Mouse (Mus musculus): ENCODE data around the gene 4930519P11Rik. TPM values are rescaled to one million over a fixed set of nuclear protein-coding genes. Genes with fewer than 3 reads are reported as not detected.

The 4930519P11Rik gene
- total RNA-seq (2017) = 4.8 and 5.4 TPM in 2 replicates

GRCm38 (mm10) chr2:154613118-154614115 lies at the start of gene 4930519P11Rik, which contains the start of gene Zfp341:
Gene 4930519P11Rik, minus strand, starts transcription at chr2:154613437.
Gene Zfp341, plus strand, starts transcription at chr2:154613297.
- ATAC-seq (ENCODE audit: extremely low read depth, insufficient number of reproducible peaks, low FRiP score, poor library complexity, severe bottlenecking) = peak; percentile 80

- ATAC-seq (ENCODE audit: extremely low read depth, insufficient number of reproducible peaks, low FRiP score, poor library complexity, severe bottlenecking) = no peak
Measured at GRCm38 (mm10) chr2:154659531-154660074, 46.4 kb upstream of the 4930519P11Rik start.

GRCm38 (mm10) chr2:154659070-154659469 lies 45.8 kb upstream of the 4930519P11Rik start:
- ATAC-seq (ENCODE audit: extremely low read depth, insufficient number of reproducible peaks, low FRiP score, poor library complexity, severe bottlenecking) = no peak

GRCm38 (mm10) chr2:154657486-154658237 lies 44.4 kb upstream of the 4930519P11Rik start:
- peak; percentile 85 for ATAC-seq (ENCODE audit: extremely low read depth, insufficient number of reproducible peaks, low FRiP score, poor library complexity, severe bottlenecking)

GRCm38 (mm10) chr2:154656710-154657485 lies 43.7 kb upstream of the 4930519P11Rik start:
- peak; percentile 91 for ATAC-seq (ENCODE audit: extremely low read depth, insufficient number of reproducible peaks, low FRiP score, poor library complexity, severe bottlenecking)

GRCm38 (mm10) chr2:154655878-154656414 lies 42.7 kb upstream of the 4930519P11Rik start:
- no peak for ATAC-seq (ENCODE audit: extremely low read depth, insufficient number of reproducible peaks, low FRiP score, poor library complexity, severe bottlenecking)

GRCm38 (mm10) chr2:154654976-154655375 lies 41.7 kb upstream of the 4930519P11Rik start:
- ATAC-seq (ENCODE audit: extremely low read depth, insufficient number of reproducible peaks, low FRiP score, poor library complexity, severe bottlenecking) = no peak

GRCm38 (mm10) chr2:154651363-154651762 lies 38.1 kb upstream of the 4930519P11Rik start, which contains the start of gene Chmp4b:
Gene Chmp4b, plus strand, starts transcription at chr2:154651705.
- ATAC-seq (ENCODE audit: extremely low read depth, insufficient number of reproducible peaks, low FRiP score, poor library complexity, severe bottlenecking) = no peak

- ATAC-seq (ENCODE audit: extremely low read depth, insufficient number of reproducible peaks, low FRiP score, poor library complexity, severe bottlenecking) = no peak
Measured at GRCm38 (mm10) chr2:154650404-154650803, 37.2 kb upstream of the 4930519P11Rik start.

GRCm38 (mm10) chr2:154648086-154648485 lies 34.8 kb upstream of the 4930519P11Rik start:
- ATAC-seq (ENCODE audit: extremely low read depth, insufficient number of reproducible peaks, low FRiP score, poor library complexity, severe bottlenecking) = no peak; the same call in 1 of the 2 replicates

- ATAC-seq (ENCODE audit: extremely low read depth, insufficient number of reproducible peaks, low FRiP score, poor library complexity, severe bottlenecking) = no peak
Measured at GRCm38 (mm10) chr2:154646634-154647033, 33.4 kb upstream of the 4930519P11Rik start.

- ATAC-seq (ENCODE audit: extremely low read depth, insufficient number of reproducible peaks, low FRiP score, poor library complexity, severe bottlenecking) = no peak
Measured at GRCm38 (mm10) chr2:154642712-154643385, 29.6 kb upstream of the 4930519P11Rik start.

- no peak for ATAC-seq (ENCODE audit: extremely low read depth, insufficient number of reproducible peaks, low FRiP score, poor library complexity, severe bottlenecking)
Measured at GRCm38 (mm10) chr2:154642005-154642459, 28.8 kb upstream of the 4930519P11Rik start.

- no peak for ATAC-seq (ENCODE audit: extremely low read depth, insufficient number of reproducible peaks, low FRiP score, poor library complexity, severe bottlenecking)
Measured at GRCm38 (mm10) chr2:154641176-154641575, 27.9 kb upstream of the 4930519P11Rik start.

- ATAC-seq (ENCODE audit: extremely low read depth, insufficient number of reproducible peaks, low FRiP score, poor library complexity, severe bottlenecking) = no peak
Measured at GRCm38 (mm10) chr2:154639115-154639514, 25.9 kb upstream of the 4930519P11Rik start.

- no peak for ATAC-seq (ENCODE audit: extremely low read depth, insufficient number of reproducible peaks, low FRiP score, poor library complexity, severe bottlenecking)
Measured at GRCm38 (mm10) chr2:154638521-154638920, 25.3 kb upstream of the 4930519P11Rik start.

- ATAC-seq (ENCODE audit: extremely low read depth, insufficient number of reproducible peaks, low FRiP score, poor library complexity, severe bottlenecking) = no peak
Measured at GRCm38 (mm10) chr2:154635826-154636225, 22.6 kb upstream of the 4930519P11Rik start.

Data from neutrophil, adult 5-6 weeks (primary cell).